Mouse (Mus musculus) c-Kit-positive CD71-positive TER-119-positive erythroid progenitor cells, embryonic 14.5 days (primary cell): Measurements from ENCODE around the gene Mrpl24.
A peak's percentile ranks its signal among the peaks of the same experiment; 100 is the strongest.

ENCODE experiments used
- DNase-seq: peaks from one replicate; pipeline ENCODE4 v3.0.0-alpha.2; 2013; ENCODE audit warnings: low spot score

Mrpl24 gene

GRCm38 (mm10) chr3:87947056-87947810 lies 27.9 kb downstream of the Mrpl24 start:
- DNase-seq: no peak

DNA sequence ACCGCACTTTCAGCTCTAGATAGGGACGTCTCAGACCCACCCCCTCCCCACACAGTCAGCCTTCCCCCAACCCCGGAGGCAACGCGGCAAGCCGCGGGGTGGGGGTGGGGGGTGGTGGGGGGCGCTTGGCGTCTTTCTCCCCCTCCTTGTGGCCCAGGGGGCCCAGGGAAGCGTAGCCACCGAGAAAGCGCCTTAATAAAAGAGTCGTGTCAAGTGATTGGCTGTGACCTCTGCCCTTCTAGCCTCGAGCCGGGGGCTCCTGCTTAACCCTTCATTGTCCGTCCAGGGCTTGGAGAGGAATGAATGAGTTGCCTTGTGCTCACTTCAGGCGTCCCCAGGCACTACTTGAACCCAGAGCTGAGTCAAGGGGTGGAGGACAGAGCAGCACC lies 28.5 kb downstream of the Mrpl24 start:
- DNase-seq: no peak

- DNase-seq: no peak
These were observed 29.3 kb downstream of the Mrpl24 start, which contains the start of gene Crabp2 for GRCm38 (mm10) chr3:87948378-87949265. Gene Crabp2, plus strand, starts transcription at chr3:87948666.

DNA sequence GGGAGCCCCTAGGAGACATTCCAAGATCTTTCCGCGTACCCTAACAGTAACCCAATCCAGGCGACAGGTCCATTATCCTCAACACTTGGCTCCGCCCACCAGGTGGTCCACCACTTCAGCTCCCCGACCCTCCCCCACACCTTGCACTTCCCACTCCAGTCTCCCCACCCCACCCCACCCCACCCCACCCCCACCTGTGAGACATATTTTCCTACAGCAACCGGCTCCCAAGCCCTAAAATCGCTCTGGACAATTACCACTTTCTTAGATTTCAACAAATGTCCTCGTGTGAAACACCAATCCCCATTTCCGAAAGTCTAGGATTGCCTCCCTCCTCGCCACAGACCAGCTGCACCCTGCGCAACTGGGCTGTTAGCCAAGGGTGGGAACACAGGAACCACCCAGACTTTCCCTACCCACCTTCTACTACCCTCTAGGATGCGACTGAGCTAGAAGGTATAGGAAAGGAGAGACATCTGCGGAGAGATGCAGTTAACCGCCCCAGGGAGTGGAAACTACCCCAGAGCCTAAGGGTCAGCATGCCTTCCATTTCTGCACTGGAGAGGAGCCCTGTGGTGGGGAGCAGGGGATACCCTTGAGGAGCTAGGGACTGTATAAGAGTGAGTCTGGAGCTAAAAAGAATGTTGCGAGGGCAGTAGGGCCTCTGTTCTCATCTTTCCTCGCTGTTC lies 30.1 kb downstream of the Mrpl24 start:
- no peak for DNase-seq

DNA sequence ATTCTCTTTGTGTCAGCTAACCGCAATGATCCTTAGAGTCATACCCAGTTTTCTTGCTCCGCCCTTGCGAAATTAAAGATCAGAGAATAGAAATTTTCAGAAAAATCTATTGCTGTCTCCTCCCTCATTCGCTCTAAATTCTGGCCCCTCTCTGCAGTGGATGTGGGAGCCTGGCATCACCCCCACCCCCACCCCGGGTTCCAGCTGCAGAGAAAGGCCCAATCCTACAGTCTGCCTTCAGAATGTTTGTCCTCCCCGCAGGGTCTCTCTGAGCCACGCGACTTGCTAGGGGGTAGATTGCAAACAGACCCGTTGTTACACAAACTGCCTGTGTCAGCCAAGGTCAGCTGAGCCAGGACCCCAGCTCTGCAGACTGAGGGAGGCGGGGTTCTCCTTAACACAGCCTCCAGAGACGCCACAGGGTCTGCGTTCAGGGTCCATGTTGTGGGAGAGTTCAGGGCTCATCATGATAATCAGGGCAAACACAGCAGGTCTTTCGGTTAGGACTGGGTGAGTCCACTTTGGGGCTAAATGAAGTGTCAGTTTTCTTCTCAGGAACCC lies 30.7 kb downstream of the Mrpl24 start:
- DNase-seq: no peak

GRCm38 (mm10) chr3:87951946-87952345 lies 32.6 kb downstream of the Mrpl24 start:
- no peak for DNase-seq

DNA sequence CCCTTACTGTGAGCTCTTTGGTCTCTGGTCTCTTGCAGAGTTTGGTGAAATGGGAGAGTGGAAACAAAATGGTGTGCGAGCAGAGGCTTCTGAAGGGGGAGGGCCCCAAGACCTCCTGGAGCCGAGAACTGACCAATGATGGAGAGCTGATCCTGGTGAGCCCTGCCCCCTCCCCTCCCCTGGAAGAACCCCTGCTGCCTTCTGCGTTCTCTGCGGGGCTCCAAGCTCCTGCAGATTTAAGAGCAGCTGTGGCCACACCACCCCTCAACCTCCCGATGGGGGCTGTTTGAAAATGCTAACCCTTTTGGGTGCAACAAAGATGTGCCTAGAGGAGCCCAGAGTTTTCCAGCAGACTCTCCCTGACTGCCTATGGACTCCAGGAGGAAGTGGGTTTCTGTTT lies 33.1 kb downstream of the Mrpl24 start:
- DNase-seq: no peak

DNA sequence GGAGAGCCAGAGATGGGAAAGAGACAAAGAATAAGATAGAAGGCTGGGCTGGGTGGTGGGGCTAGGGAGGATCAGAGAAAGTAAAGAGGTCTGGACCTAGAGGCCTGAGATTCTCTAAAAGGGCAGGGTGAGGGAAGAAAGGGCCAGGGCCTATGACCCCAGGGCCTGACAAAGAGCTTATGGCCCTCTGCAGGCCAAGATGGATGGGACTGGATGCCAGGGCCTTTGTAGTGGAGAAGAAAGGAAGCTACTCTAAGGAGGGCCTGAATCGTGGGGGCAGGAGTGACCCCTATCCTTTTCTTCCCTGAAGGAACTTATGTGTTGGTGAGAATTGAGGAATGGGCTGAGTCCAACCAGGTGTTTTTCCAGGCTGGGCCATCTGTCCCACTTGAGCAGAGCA lies 38.8 kb downstream of the Mrpl24 start:
- DNase-seq: no peak

DNA sequence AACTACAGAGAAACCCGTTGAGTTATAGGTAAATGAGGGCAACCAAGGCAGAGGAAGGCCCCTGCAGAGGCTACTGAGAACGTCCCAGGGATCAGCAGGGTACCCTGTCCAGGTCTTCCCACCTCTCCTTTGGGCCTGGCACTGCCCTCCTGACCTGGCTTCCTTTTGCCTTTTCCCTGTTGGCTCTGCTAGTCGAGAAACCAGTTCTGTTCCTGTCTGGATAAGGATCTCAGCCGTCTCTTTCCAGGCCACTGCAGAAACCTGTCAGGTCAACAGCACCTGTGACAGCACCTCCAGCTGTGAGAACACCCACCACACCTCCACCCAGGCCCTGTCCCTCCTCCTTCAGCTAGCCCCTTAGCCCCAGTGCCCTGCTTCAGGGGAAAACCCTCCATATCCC lies 39.2 kb downstream of the Mrpl24 start:
- DNase-seq: no peak

- no peak for DNase-seq
These were observed 39.7 kb downstream of the Mrpl24 start for GRCm38 (mm10) chr3:87958967-87959366.

- DNase-seq: no peak
These were observed 40.1 kb downstream of the Mrpl24 start for GRCm38 (mm10) chr3:87959371-87959770.

- no peak for DNase-seq
These were observed 40.9 kb downstream of the Mrpl24 start for GRCm38 (mm10) chr3:87960191-87960585.

- DNase-seq: peak; percentile 63
These were observed 41.4 kb downstream of the Mrpl24 start for GRCm38 (mm10) chr3:87960586-87961191.

GRCm38 (mm10) chr3:87970184-87970938 lies 51.1 kb downstream of the Mrpl24 start:
- peak; percentile 51 for DNase-seq

DNA sequence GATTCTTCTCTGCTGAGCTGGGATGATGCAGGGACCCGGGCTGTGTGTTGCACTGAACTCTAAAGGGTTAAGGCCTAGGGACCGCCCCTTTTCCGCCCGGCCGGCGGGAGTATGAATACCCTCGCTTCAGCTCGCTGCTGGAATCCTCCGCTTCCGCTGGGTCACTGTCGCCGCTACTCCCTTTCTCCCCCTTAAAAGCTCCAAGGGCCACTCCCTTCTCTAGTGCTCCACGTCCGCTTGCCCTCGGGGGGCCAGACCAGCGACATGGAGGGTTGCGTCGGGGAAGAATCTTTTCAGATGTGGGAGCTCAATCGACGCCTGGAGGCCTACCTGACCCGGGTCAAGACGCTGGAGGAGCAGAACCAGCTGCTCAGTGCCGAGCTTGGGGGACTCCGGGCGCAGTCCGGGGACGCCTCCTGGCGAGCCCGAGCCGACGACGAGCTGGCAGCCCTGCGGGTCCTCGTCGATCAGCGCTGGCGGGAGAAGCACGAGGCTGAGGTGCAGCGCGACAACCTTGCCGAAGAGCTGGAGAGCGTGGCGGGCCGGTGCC lies 51.7 kb downstream of the Mrpl24 start, which contains the start of gene Nes:
TSS of gene Nes (plus strand) at position 140 of the 550 bp plus-strand sequence.
- DNase-seq: no peak

DNA sequence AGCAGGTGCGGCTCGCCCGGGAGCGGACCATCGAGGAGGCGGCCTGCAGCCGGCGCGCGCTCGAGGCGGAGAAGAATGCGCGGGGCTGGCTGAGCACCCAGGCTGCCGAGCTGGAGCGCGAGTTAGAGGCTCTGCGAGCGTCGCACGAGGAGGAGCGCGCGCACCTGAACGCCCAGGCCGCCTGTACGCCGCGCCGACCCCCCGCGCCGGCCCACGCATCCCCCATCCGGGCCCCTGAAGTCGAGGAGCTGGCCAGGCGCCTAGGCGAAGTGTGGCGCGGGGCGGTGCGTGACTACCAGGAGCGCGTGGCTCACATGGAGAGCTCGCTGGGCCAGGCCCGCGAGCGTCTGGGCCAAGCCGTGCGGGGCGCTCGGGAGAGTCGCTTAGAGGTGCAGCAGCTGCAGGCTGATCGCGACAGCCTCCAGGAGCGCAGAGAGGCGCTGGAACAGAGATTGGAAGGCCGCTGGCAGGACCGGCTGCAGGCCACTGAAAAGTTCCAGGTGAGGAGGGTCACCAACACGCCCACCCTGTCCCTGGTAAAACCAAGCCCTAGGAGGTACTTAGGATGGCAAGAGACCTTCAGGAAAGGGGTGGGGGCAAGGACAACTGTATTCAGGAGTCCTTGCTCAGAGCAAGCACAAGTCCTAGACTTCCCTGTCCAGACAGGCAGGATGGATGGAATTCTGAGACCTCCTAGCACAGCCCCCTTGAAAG lies 52.3 kb downstream of the Mrpl24 start:
- DNase-seq: no peak

DNA sequence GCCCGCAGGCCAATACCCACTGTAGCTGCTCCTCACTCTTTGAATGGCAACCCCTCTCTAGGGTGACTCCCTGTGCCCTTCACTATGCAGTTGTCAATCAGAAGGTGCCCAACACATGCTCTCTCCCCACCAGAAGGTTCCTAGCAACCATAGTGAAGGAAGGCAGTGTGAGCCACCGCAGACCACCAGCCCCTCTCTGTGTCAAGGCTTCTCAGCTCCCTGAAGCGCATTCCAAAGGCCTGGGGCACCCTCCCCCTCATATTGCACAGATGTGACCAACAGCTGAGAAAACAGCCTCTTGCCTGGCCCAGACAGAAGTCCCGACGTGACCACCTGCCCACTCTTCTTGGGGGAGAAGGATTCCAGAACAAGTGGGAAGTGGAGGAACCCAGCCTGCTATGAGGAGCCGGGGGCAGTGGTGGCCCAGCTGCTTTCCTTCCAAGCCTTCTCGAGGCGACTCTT lies 52.9 kb downstream of the Mrpl24 start:
- no peak for DNase-seq

- DNase-seq: no peak
These were observed 53.5 kb downstream of the Mrpl24 start for GRCm38 (mm10) chr3:87972776-87973175.
